Mouse (Mus musculus) cerebellum, adult 2 months (tissue): ENCODE measurements around the gene Prim1.

Source experiments
- CTCF ChIP-seq: fragments of 200-500 bp; IDR thresholded peaks from 2 replicates; pipeline ENCODE4 v1.5.1; 2011; ENCODE audit warnings: low read depth, mild to moderate bottlenecking, control low read depth, low read length, moderate library complexity, borderline replicate concordance; ENCODE audit not compliant: insufficient read depth
- POLR2A ChIP-seq: fragments of 200-500 bp; IDR thresholded peaks from 2 replicates; pipeline ENCODE4 v1.6.1; 2011; ENCODE audit warnings: low read length, control low read depth, borderline replicate concordance; ENCODE audit not compliant: insufficient read depth

DNA sequence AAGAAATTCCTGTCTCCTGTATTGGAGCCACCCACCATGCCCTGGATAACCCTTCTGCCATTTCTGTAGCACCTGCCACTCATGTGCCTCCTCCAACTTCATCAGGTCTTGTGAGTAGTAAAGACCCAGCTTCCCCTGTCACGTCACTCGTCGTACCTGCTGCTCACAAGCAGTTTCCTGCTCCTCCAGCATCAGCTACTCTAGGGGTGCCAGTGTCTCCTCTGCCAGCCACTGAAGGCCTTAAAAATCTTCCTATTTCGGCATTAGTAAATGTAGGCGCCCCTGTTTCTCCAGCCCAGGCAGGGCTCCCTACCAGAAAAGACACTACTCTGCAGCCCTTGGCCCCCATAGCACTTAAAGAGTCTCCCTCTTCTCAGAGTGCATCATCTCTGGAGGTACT is 25.3 kb downstream of the Prim1 start:
- TF ChIP-seq CTCF (no peak), POLR2A (no peak)
